Mouse (Mus musculus): Measurements from ENCODE around the gene Msi2. TPM values are rescaled to one million over a fixed set of nuclear protein-coding genes. Genes with fewer than 3 reads are reported as not detected.

The Msi2 gene
- polyA plus RNA-seq, 1 experiment = 78.5 TPM

- peak overlapping the region; percentile 92 for H3K27ac ChIP-seq (ENCODE audit: insufficient read depth, low read depth, low read length)
- WGBS = 11% methylated on average over 9 of the region's 9 CpGs
- no peak for TF ChIP-seq CTCF (IDR thresholded peaks at IDR 0.05; ENCODE audit: insufficient read depth, low read depth, low read length)
- no peak for TF ChIP-seq POLR2A (IDR thresholded peaks at IDR 0.05; ENCODE audit: insufficient read depth, low read depth, low read length)
- peak overlapping the region; percentile 1; the same call in 1 of the 2 replicates for H3K4me3 ChIP-seq (ENCODE audit: insufficient read depth, low read depth, low read length)
- peaks cover 26% of the 10 kb centered on the region for H3K4me1 ChIP-seq (ENCODE audit: control insufficient read depth, insufficient read depth, low read length)
Observed at GRCm38 (mm10) chr11:88357325-88357724, 361.0 kb downstream of the Msi2 start.

GRCm38 (mm10) chr11:88356598-88357290 lies 361.6 kb downstream of the Msi2 start:
- Histone ChIP-seq H3K4me1 (ENCODE audit: control insufficient read depth, insufficient read depth, low read length) (peaks cover 26% of the 10 kb centered on the region), H3K4me3 (ENCODE audit: insufficient read depth, low read depth, low read length) (no peak overlapping the region), H3K27ac (ENCODE audit: insufficient read depth, low read depth, low read length) (peak overlapping the region; percentile 95)
- no peak for TF ChIP-seq CTCF (IDR thresholded peaks at IDR 0.05; ENCODE audit: insufficient read depth, low read depth, low read length)
- no peak for TF ChIP-seq POLR2A (IDR thresholded peaks at IDR 0.05; ENCODE audit: insufficient read depth, low read depth, low read length)
- WGBS = 10% methylated on average over 8 of the region's 8 CpGs

GRCm38 (mm10) chr11:88356016-88356415 lies 362.3 kb downstream of the Msi2 start:
- 55% methylated on average over 12 of the region's 12 CpGs for WGBS
- TF ChIP-seq POLR2A (IDR thresholded peaks at IDR 0.05; ENCODE audit: insufficient read depth, low read depth, low read length) (no peak), CTCF (IDR thresholded peaks at IDR 0.05; ENCODE audit: insufficient read depth, low read depth, low read length) (no peak)
- H3K27ac ChIP-seq (ENCODE audit: insufficient read depth, low read depth, low read length) = peak overlapping the region; percentile 95

DNA sequence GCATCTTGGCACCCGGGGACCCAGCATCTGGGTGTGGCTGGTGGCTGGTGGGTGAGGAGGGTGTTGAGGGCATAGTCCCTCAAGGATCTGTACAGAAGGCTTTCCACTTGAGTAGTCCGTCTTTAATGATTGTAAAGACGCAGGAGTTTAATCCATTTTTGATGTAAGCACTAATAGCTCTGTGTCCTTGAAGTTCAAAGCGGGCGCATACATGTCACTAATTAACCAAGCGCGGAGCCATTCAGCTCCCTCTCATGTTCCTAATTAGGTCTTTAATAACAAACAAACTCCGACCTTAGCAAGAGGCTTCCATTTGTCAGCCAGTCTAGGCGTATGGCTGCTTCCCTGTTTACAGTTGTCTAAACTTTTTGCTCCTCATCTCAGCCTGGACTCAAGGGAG lies 363.5 kb downstream of the Msi2 start:
- WGBS = 70% methylated on average over 9 of the region's 9 CpGs
- no peak for TF ChIP-seq CTCF (IDR thresholded peaks at IDR 0.05; ENCODE audit: insufficient read depth, low read depth, low read length)
- TF ChIP-seq POLR2A (IDR thresholded peaks at IDR 0.05; ENCODE audit: insufficient read depth, low read depth, low read length) = no peak
- Histone ChIP-seq H3K27ac (ENCODE audit: insufficient read depth, low read depth, low read length) (no peak overlapping the region), H3K4me1 (ENCODE audit: control insufficient read depth, insufficient read depth, low read length) (peaks cover 25% of the 10 kb centered on the region), H3K4me3 (ENCODE audit: insufficient read depth, low read depth, low read length) (no peak overlapping the region)

More at GRCm38 (mm10) chr11:88356016-88356415, 362.3 kb downstream of the Msi2 start:
- Histone ChIP-seq H3K4me3 (ENCODE audit: insufficient read depth, low read depth, low read length) (no peak overlapping the region), H3K4me1 (ENCODE audit: control insufficient read depth, insufficient read depth, low read length) (peaks cover 26% of the 10 kb centered on the region)

DNA sequence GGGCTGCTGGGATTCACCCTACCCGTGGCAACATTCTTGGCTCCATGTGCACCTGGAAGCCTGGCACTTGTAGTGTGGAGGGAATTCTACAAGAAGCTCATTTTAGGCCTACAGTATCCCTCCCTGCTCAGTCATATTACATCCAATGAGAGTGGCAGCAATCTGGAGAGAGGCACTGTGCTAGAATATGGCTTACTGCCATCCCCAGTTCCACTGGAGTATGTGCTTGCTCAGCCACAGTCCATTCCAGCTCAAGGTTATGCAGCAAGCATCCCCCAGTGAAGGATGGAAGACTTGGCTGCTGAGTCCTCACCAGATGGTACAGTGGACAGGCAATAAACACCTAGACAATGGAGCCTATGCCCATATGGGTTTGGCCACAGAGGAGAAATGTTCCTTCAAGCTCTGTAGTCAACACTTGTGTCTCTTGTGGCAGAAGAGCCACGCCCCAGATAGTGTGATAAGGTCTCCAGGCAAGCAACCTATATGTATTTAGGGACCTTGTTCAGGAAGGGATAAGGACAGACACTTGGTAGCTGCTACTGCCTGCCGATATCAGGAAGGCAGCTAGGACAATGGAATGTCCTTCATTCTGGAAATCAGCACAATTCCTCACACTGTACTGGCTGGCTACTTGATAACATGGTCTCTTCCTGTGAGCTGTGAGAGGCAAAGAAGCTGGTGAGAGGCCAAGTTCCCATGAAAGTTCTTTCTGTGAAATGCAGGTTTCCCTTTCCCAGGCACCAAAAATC lies 366.4 kb downstream of the Msi2 start:
- Histone ChIP-seq H3K4me3 (ENCODE audit: insufficient read depth, low read depth, low read length) (no peak overlapping the region), H3K27ac (ENCODE audit: insufficient read depth, low read depth, low read length) (no peak overlapping the region), H3K4me1 (ENCODE audit: control insufficient read depth, insufficient read depth, low read length) (peaks cover 24% of the 10 kb centered on the region)
- WGBS = 68% methylated on average over 3 of the region's 3 CpGs
- TF ChIP-seq CTCF (IDR thresholded peaks at IDR 0.05; ENCODE audit: insufficient read depth, low read depth, low read length) (no peak), POLR2A (IDR thresholded peaks at IDR 0.05; ENCODE audit: insufficient read depth, low read depth, low read length) (no peak)

- no peak for TF ChIP-seq CTCF (IDR thresholded peaks at IDR 0.05; ENCODE audit: insufficient read depth, low read depth, low read length)
- TF ChIP-seq POLR2A (IDR thresholded peaks at IDR 0.05; ENCODE audit: insufficient read depth, low read depth, low read length) = no peak
- 42% methylated on average over 23 of the region's 23 CpGs for WGBS
- H3K4me3 ChIP-seq (ENCODE audit: insufficient read depth, low read depth, low read length) = no peak overlapping the region
- H3K4me1 ChIP-seq (ENCODE audit: control insufficient read depth, insufficient read depth, low read length) = peaks cover 14% of the 10 kb centered on the region
- no peak overlapping the region; the same call in 1 of the 2 replicates for H3K27ac ChIP-seq (ENCODE audit: insufficient read depth, low read depth, low read length)
Observed at GRCm38 (mm10) chr11:88348690-88349089, 369.6 kb downstream of the Msi2 start.

GRCm38 (mm10) chr11:88348056-88348455 lies 370.3 kb downstream of the Msi2 start:
- TF ChIP-seq CTCF (IDR thresholded peaks at IDR 0.05; ENCODE audit: insufficient read depth, low read depth, low read length) (no peak), POLR2A (IDR thresholded peaks at IDR 0.05; ENCODE audit: insufficient read depth, low read depth, low read length) (no peak)
- 33% methylated on average over 3 of the region's 3 CpGs for WGBS
- no peak overlapping the region; the same call in 1 of the 2 replicates for H3K27ac ChIP-seq (ENCODE audit: insufficient read depth, low read depth, low read length)
- H3K4me1 ChIP-seq (ENCODE audit: control insufficient read depth, insufficient read depth, low read length) = peaks cover 14% of the 10 kb centered on the region
- no peak overlapping the region for H3K4me3 ChIP-seq (ENCODE audit: insufficient read depth, low read depth, low read length)

GRCm38 (mm10) chr11:88346066-88346465 lies 372.2 kb downstream of the Msi2 start:
- no peak overlapping the region for H3K4me3 ChIP-seq (ENCODE audit: insufficient read depth, low read depth, low read length)

GRCm38 (mm10) chr11:88337926-88338325 lies 380.4 kb downstream of the Msi2 start:
- WGBS = 98% methylated on average over 3 of the region's 3 CpGs
- no peak overlapping the region for H3K27ac ChIP-seq (ENCODE audit: insufficient read depth, low read depth, low read length)
- no peak for TF ChIP-seq POLR2A (IDR thresholded peaks at IDR 0.05; ENCODE audit: insufficient read depth, low read depth, low read length)
- TF ChIP-seq CTCF (IDR thresholded peaks at IDR 0.05; ENCODE audit: insufficient read depth, low read depth, low read length) = no peak
- no peak overlapping the region for H3K4me3 ChIP-seq (ENCODE audit: insufficient read depth, low read depth, low read length)
- peaks cover 2% of the 10 kb centered on the region; the same call in 1 of the 2 replicates for H3K4me1 ChIP-seq (ENCODE audit: control insufficient read depth, insufficient read depth, low read length)

More at GRCm38 (mm10) chr11:88346066-88346465, 372.2 kb downstream of the Msi2 start:
- TF ChIP-seq POLR2A (IDR thresholded peaks at IDR 0.05; ENCODE audit: insufficient read depth, low read depth, low read length) (no peak), CTCF (IDR thresholded peaks at IDR 0.05; ENCODE audit: insufficient read depth, low read depth, low read length) (no peak)
- WGBS = 80% methylated on average over 5 of the region's 5 CpGs
- no peak overlapping the region for H3K27ac ChIP-seq (ENCODE audit: insufficient read depth, low read depth, low read length)
- peaks cover 14% of the 10 kb centered on the region for H3K4me1 ChIP-seq (ENCODE audit: control insufficient read depth, insufficient read depth, low read length)

Measured in olfactory bulb, adult 2 months (tissue).